Mouse (Mus musculus): ENCODE measurements around the gene Aen. TPM values are rescaled to one million over a fixed set of nuclear protein-coding genes. Genes with fewer than 3 reads are reported as not detected.

The Aen gene
- polyA plus RNA-seq, 1 experiment from 2014 or later, result 35.6 TPM

- ATAC-seq, result no peak
- peaks cover 38% of the 10 kb centered on the region for H3K27me3 ChIP-seq (replicated peaks)
Measured at GRCm38 (mm10) chr7:78881607-78882468, 13.8 kb upstream of the Aen start.

GRCm38 (mm10) chr7:78882469-78882837 lies 13.2 kb upstream of the Aen start:
- peak; percentile 52 for ATAC-seq

More at GRCm38 (mm10) chr7:78881607-78882468, 13.8 kb upstream of the Aen start:
- Histone ChIP-seq H3K9me3 (no peaks in the 10 kb centered on the region), H3K9ac (no peak overlapping the region), H3K4me1 (replicated peaks) (peaks cover 11% of the 10 kb centered on the region; the same call in 1 of the 2 replicates), H3K4me3 (replicated peaks) (peak overlapping the region; percentile 23), H3K27ac (no peak overlapping the region), H3K36me3 (no peaks in the 10 kb centered on the region), H3K4me2 (replicated peaks) (peak overlapping the region; percentile 48)
- WGBS, result 18% methylated on average over 14 of the region's 16 CpGs

GRCm38 (mm10) chr7:78883016-78883725 lies 12.5 kb upstream of the Aen start:
- WGBS, result 3% methylated on average over 34 of the region's 34 CpGs
- H3K27me3 ChIP-seq (replicated peaks), result peaks cover 38% of the 10 kb centered on the region
- ATAC-seq, result no peak
- H3K4me2 ChIP-seq (replicated peaks), result peak overlapping the region; percentile 48
- H3K4me3 ChIP-seq (replicated peaks), result peak overlapping the region; percentile 23
- H3K36me3 ChIP-seq, result no peaks in the 10 kb centered on the region
- no peak overlapping the region for H3K9ac ChIP-seq
- no peaks in the 10 kb centered on the region for H3K9me3 ChIP-seq
- H3K4me1 ChIP-seq (replicated peaks), result peaks cover 11% of the 10 kb centered on the region; the same call in 1 of the 2 replicates
- H3K27ac ChIP-seq, result no peak overlapping the region

More at GRCm38 (mm10) chr7:78882469-78882837, 13.2 kb upstream of the Aen start:
- Histone ChIP-seq H3K4me1 (replicated peaks) (peaks cover 11% of the 10 kb centered on the region; the same call in 1 of the 2 replicates), H3K4me3 (replicated peaks) (peak overlapping the region; percentile 23), H3K27ac (no peak overlapping the region), H3K9me3 (no peaks in the 10 kb centered on the region), H3K9ac (no peak overlapping the region), H3K4me2 (replicated peaks) (peak overlapping the region; percentile 48), H3K27me3 (replicated peaks) (peaks cover 38% of the 10 kb centered on the region), H3K36me3 (no peaks in the 10 kb centered on the region)
- 3% methylated on average over 23 of the region's 23 CpGs for WGBS

- WGBS, result 16% methylated on average over 8 of the region's 8 CpGs
- Histone ChIP-seq H3K4me2 (replicated peaks) (no peak overlapping the region), H3K36me3 (no peaks in the 10 kb centered on the region), H3K9me3 (no peaks in the 10 kb centered on the region), H3K4me1 (replicated peaks) (peaks cover 11% of the 10 kb centered on the region; the same call in 1 of the 2 replicates), H3K4me3 (replicated peaks) (no peak overlapping the region), H3K9ac (no peak overlapping the region), H3K27ac (no peak overlapping the region), H3K27me3 (replicated peaks) (peaks cover 42% of the 10 kb centered on the region)
- ATAC-seq, result no peak
Measured at GRCm38 (mm10) chr7:78883726-78884060, 12.0 kb upstream of the Aen start.

GRCm38 (mm10) chr7:78884139-78884538 lies 11.5 kb upstream of the Aen start:
- no peak for ATAC-seq
- Histone ChIP-seq H3K4me3 (replicated peaks) (no peak overlapping the region), H3K9me3 (no peaks in the 10 kb centered on the region), H3K4me1 (replicated peaks) (peaks cover 11% of the 10 kb centered on the region; the same call in 1 of the 2 replicates), H3K36me3 (no peaks in the 10 kb centered on the region), H3K27ac (no peak overlapping the region), H3K4me2 (replicated peaks) (no peak overlapping the region), H3K27me3 (replicated peaks) (peaks cover 42% of the 10 kb centered on the region), H3K9ac (no peak overlapping the region)
- 8% methylated on average over 6 of the region's 6 CpGs for WGBS

GRCm38 (mm10) chr7:78885404-78885803 lies 10.2 kb upstream of the Aen start:
- Histone ChIP-seq H3K4me2 (replicated peaks) (no peak overlapping the region), H3K27me3 (replicated peaks) (peaks cover 39% of the 10 kb centered on the region), H3K4me3 (replicated peaks) (no peak overlapping the region), H3K27ac (no peak overlapping the region), H3K36me3 (no peaks in the 10 kb centered on the region), H3K9ac (no peak overlapping the region), H3K9me3 (no peaks in the 10 kb centered on the region), H3K4me1 (replicated peaks) (peaks cover 11% of the 10 kb centered on the region; the same call in 1 of the 2 replicates)
- 84% methylated on average over 5 of the region's 5 CpGs for WGBS
- no peak for ATAC-seq

- H3K9ac ChIP-seq, result no peak overlapping the region
Measured at GRCm38 (mm10) chr7:78886496-78886895, 9.2 kb upstream of the Aen start.

GRCm38 (mm10) chr7:78887431-78887842 lies 8.2 kb upstream of the Aen start:
- Histone ChIP-seq H3K9me3 (no peaks in the 10 kb centered on the region), H3K4me3 (replicated peaks) (no peak overlapping the region), H3K27me3 (replicated peaks) (peaks cover 28% of the 10 kb centered on the region), H3K9ac (no peak overlapping the region), H3K4me1 (replicated peaks) (peaks cover 8% of the 10 kb centered on the region; the same call in 1 of the 2 replicates), H3K27ac (no peak overlapping the region), H3K36me3 (no peaks in the 10 kb centered on the region), H3K4me2 (replicated peaks) (no peak overlapping the region)
- no peak for ATAC-seq
- WGBS, result 58% methylated on average over 9 of the region's 9 CpGs

More at GRCm38 (mm10) chr7:78886496-78886895, 9.2 kb upstream of the Aen start:
- H3K9me3 ChIP-seq, result no peaks in the 10 kb centered on the region
- peaks cover 35% of the 10 kb centered on the region for H3K27me3 ChIP-seq (replicated peaks)
- no peak overlapping the region for H3K4me2 ChIP-seq (replicated peaks)
- ATAC-seq, result no peak
- no peak overlapping the region for H3K27ac ChIP-seq
- H3K4me1 ChIP-seq (replicated peaks), result peaks cover 10% of the 10 kb centered on the region; the same call in 1 of the 2 replicates
- no peak overlapping the region for H3K4me3 ChIP-seq (replicated peaks)
- 75% methylated on average over 4 of the region's 4 CpGs for WGBS
- no peaks in the 10 kb centered on the region for H3K36me3 ChIP-seq

GRCm38 (mm10) chr7:78890641-78891040 lies 5.0 kb upstream of the Aen start:
- no peak overlapping the region for H3K4me3 ChIP-seq (replicated peaks)
- H3K4me2 ChIP-seq (replicated peaks), result no peak overlapping the region
- no peaks in the 10 kb centered on the region for H3K9me3 ChIP-seq
- peaks cover 7% of the 10 kb centered on the region for H3K27me3 ChIP-seq (replicated peaks)
- no peaks in the 10 kb centered on the region for H3K4me1 ChIP-seq (replicated peaks)
- H3K9ac ChIP-seq, result no peak overlapping the region
- WGBS, result 3% methylated on average over 16 of the region's 16 CpGs
- no peak for ATAC-seq
- no peaks in the 10 kb centered on the region for H3K36me3 ChIP-seq
- H3K27ac ChIP-seq, result no peak overlapping the region

GRCm38 (mm10) chr7:78893917-78894316 lies 1.7 kb upstream of the Aen start:
- H3K4me3 ChIP-seq (replicated peaks), result no peak overlapping the region
- peaks cover 8% of the 10 kb centered on the region for H3K4me1 ChIP-seq (replicated peaks)
- no peaks in the 10 kb centered on the region; the same call in none of the 2 replicates for H3K27me3 ChIP-seq (replicated peaks)
- peaks cover 2% of the 10 kb centered on the region; the same call in 1 of the 2 replicates for H3K36me3 ChIP-seq
- no peak for ATAC-seq
- 84% methylated on average over 10 of the region's 10 CpGs for WGBS
- H3K9ac ChIP-seq, result no peak overlapping the region
- H3K9me3 ChIP-seq, result no peaks in the 10 kb centered on the region
- H3K4me2 ChIP-seq (replicated peaks), result no peak overlapping the region
- H3K27ac ChIP-seq, result no peak overlapping the region

GRCm38 (mm10) chr7:78895021-78895652 lies 517 bp upstream of the Aen start:
- H3K27me3 ChIP-seq (replicated peaks), result no peaks in the 10 kb centered on the region; the same call in 1 of the 2 replicates
- H3K4me2 ChIP-seq (replicated peaks), result peak overlapping the region; percentile 56
- ATAC-seq, result no peak; the same call in 1 of the 2 replicates
- peak overlapping the region; percentile 78 for H3K4me3 ChIP-seq (replicated peaks)
- peaks cover 2% of the 10 kb centered on the region; the same call in 1 of the 2 replicates for H3K36me3 ChIP-seq
- 0 out of 2 replicates have a peak overlapping the region, but pooled peaks have one; percentile 22 for H3K9ac ChIP-seq
- no peaks in the 10 kb centered on the region for H3K9me3 ChIP-seq
- no peak overlapping the region for H3K27ac ChIP-seq
- 54% methylated on average over 13 of the region's 13 CpGs for WGBS
- peaks cover 8% of the 10 kb centered on the region for H3K4me1 ChIP-seq (replicated peaks)

- H3K36me3 ChIP-seq, result peaks cover 6% of the 10 kb centered on the region; the same call in 1 of the 2 replicates
- WGBS, result 88% methylated on average over 3 of the region's 3 CpGs
- H3K4me2 ChIP-seq (replicated peaks), result peak overlapping the region; percentile 73
- H3K4me1 ChIP-seq (replicated peaks), result peaks cover 8% of the 10 kb centered on the region
- H3K27ac ChIP-seq, result no peak overlapping the region
- ATAC-seq, result no peak
- no peak overlapping the region for H3K4me3 ChIP-seq (replicated peaks)
- H3K27me3 ChIP-seq (replicated peaks), result no peaks in the 10 kb centered on the region; the same call in 1 of the 2 replicates
- no peaks in the 10 kb centered on the region for H3K9me3 ChIP-seq
- H3K9ac ChIP-seq, result no peak overlapping the region
Measured at GRCm38 (mm10) chr7:78897567-78897966, 1.9 kb downstream of the Aen start.
